Mouse (Mus musculus): Measurements from ENCODE around the gene Tcf3.

DNA sequence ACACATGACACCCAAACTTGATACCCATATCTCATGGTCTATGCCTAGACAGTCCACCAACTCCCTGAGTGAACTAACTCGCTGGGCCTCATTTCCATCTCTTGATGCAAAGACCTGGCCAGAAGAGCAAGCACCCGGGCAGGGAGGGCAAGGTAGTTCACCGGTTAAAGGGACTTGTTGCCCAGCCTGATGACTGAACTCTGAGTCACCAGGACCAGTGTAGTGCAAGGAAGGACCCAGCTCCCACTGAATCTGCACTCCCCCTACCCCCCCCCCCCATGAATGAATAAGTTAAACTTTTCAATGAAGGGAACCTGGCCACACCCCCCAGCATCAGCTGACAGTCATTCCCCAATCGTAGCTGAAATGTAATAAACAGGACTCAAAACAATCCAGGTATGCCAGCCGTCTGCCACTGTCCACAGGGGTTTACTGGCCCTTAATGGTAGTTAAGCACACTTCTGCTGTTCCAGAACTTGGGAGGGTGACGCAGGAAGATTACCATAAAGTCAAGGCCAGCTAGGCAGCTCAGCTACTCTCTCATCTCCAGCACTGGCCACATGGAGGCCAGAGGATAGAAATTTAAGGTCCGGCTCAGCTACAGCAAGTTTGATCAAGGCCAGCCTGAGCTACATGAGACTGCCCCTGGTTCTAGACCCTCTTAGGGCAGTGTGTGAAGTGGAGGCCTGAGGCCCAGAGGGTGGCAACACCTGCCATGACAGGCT is 50.6 kb downstream of the Tcf3 start:
- no peak for TF ChIP-seq HCFC1 (IDR thresholded peaks at IDR 0.05; ENCODE audit: low read depth, low read length)
- TF ChIP-seq POLR2A (IDR thresholded peaks at IDR 0.05; ENCODE audit: control insufficient read depth in 1 of 2, insufficient read depth in 1 of 2, low read depth in 1 of 2, low read length in 2 of 2, poor library complexity in 1 of 2), result no peak
- no peak for TF ChIP-seq CTCF (IDR thresholded peaks at IDR 0.05 in 2 of 3, conservative IDR thresholded peaks at IDR 0.05 in 1 of 3; ENCODE audit: control insufficient read depth in 1 of 3, insufficient read depth in 1 of 3, low read depth in 2 of 3, low read length in 3 of 3, poor library complexity in 1 of 3, severe bottlenecking in 1 of 3)
